Mouse (Mus musculus): ENCODE data around the gene Snrnp35. TPM values are rescaled to one million over a fixed set of nuclear protein-coding genes. Genes with fewer than 3 reads are reported as not detected.

The Snrnp35 gene
- 10.5 and 10.8 TPM in 2 replicates for polyA plus RNA-seq (2015; fragmentation: Nextera tagmentation; extraction: Ambion mirVana)

GRCm38 (mm10) chr5:124482966-124483654, at the start of gene Snrnp35:
TSS of gene Snrnp35 (plus strand) at chr5:124483134.
- H3K4me2 ChIP-seq: peak within 1 kb of the TSS; percentile 79
- whole genome bisulfite sequencing (ENCODE audit: insufficient replicate concordance): under 1% methylated on average over 48 of the region's 48 CpGs
- peak; percentile 81 for ATAC-seq (ENCODE audit: insufficient read depth)
- peak within 1 kb of the TSS; percentile 83 for H3K9ac ChIP-seq
- H3K27ac ChIP-seq (replicated peaks): peak within 1 kb of the TSS; percentile 97
- peaks cover 46% of the 10 kb centered on the region for H3K4me1 ChIP-seq (replicated peaks)
- H3K4me3 ChIP-seq (replicated peaks): peak within 1 kb of the TSS; percentile 79
- H3K9me3 ChIP-seq (replicated peaks): no peaks in the 10 kb centered on the region
- H3K36me3 ChIP-seq (replicated peaks): no peaks in the 10 kb centered on the region
- H3K27me3 ChIP-seq: no peaks in the 10 kb centered on the region

- peak overlapping the region; percentile 69 for H3K27ac ChIP-seq (replicated peaks)
- 74% methylated on average over 5 of the region's 5 CpGs for WGBS (ENCODE audit: insufficient replicate concordance)
Measured at GRCm38 (mm10) chr5:124438229-124438628, 44.7 kb upstream of the Snrnp35 start.

GRCm38 (mm10) chr5:124438746-124439145, 44.2 kb upstream of the Snrnp35 start:
- ATAC-seq (ENCODE audit: insufficient read depth): no peak
- Histone ChIP-seq H3K9ac (peak overlapping the region; percentile 26), H3K27ac (replicated peaks) (peak overlapping the region; percentile 69), H3K4me1 (replicated peaks) (peaks cover 36% of the 10 kb centered on the region), H3K36me3 (replicated peaks) (peaks cover 12% of the 10 kb centered on the region), H3K9me3 (replicated peaks) (no peaks in the 10 kb centered on the region), H3K4me2 (peak overlapping the region; percentile 73), H3K27me3 (no peaks in the 10 kb centered on the region), H3K4me3 (replicated peaks) (peak overlapping the region; percentile 77)
- WGBS (ENCODE audit: insufficient replicate concordance): 49% methylated on average over 5 of the region's 5 CpGs

More at GRCm38 (mm10) chr5:124438229-124438628, 44.7 kb upstream of the Snrnp35 start:
- Histone ChIP-seq H3K27me3 (no peaks in the 10 kb centered on the region), H3K4me1 (replicated peaks) (peaks cover 32% of the 10 kb centered on the region), H3K36me3 (replicated peaks) (peaks cover 10% of the 10 kb centered on the region), H3K9ac (peak overlapping the region; percentile 26; the same call in 1 of the 2 replicates), H3K4me3 (replicated peaks) (peak overlapping the region; percentile 77; the same call in 1 of the 2 replicates), H3K9me3 (replicated peaks) (no peaks in the 10 kb centered on the region), H3K4me2 (peak overlapping the region; percentile 73)
- ATAC-seq (ENCODE audit: insufficient read depth): no peak

GRCm38 (mm10) chr5:124439447-124440093, 43.4 kb upstream of the Snrnp35 start, which contains the start of gene Kmt5a:
TSS of gene Kmt5a (plus strand) at chr5:124439930.
- Histone ChIP-seq H3K4me1 (replicated peaks) (peaks cover 44% of the 10 kb centered on the region), H3K27me3 (no peaks in the 10 kb centered on the region), H3K36me3 (replicated peaks) (peaks cover 12% of the 10 kb centered on the region), H3K4me3 (replicated peaks) (peak within 1 kb of the TSS; percentile 77), H3K27ac (replicated peaks) (peak within 1 kb of the TSS; percentile 90), H3K9me3 (replicated peaks) (no peaks in the 10 kb centered on the region), H3K9ac (peak within 1 kb of the TSS; percentile 88), H3K4me2 (peak within 1 kb of the TSS; percentile 73)
- under 1% methylated on average over 34 of the region's 34 CpGs for WGBS (ENCODE audit: insufficient replicate concordance)
- peak; percentile 96 for ATAC-seq (ENCODE audit: insufficient read depth)

GRCm38 (mm10) chr5:124440094-124440701, 42.7 kb upstream of the Snrnp35 start:
- ATAC-seq (ENCODE audit: insufficient read depth): peak; percentile 22
- H3K4me1 ChIP-seq (replicated peaks): peaks cover 50% of the 10 kb centered on the region

GRCm38 (mm10) chr5:124442628-124443027, 40.3 kb upstream of the Snrnp35 start:
- peak overlapping the region; percentile 78 for H3K27ac ChIP-seq (replicated peaks)
- H3K4me1 ChIP-seq (replicated peaks): peaks cover 69% of the 10 kb centered on the region
- 30% methylated on average over 2 of the region's 2 CpGs for WGBS (ENCODE audit: insufficient replicate concordance)
- H3K4me2 ChIP-seq: peak overlapping the region; percentile 73
- H3K9me3 ChIP-seq (replicated peaks): no peaks in the 10 kb centered on the region
- H3K4me3 ChIP-seq (replicated peaks): peak overlapping the region; percentile 37
- no peaks in the 10 kb centered on the region for H3K27me3 ChIP-seq
- ATAC-seq (ENCODE audit: insufficient read depth): no peak
- 0 out of 2 replicates have a peak overlapping the region, but pooled peaks have one; percentile 30 for H3K9ac ChIP-seq
- H3K36me3 ChIP-seq (replicated peaks): peaks cover 22% of the 10 kb centered on the region

More at GRCm38 (mm10) chr5:124440094-124440701, 42.7 kb upstream of the Snrnp35 start:
- Histone ChIP-seq H3K4me3 (replicated peaks) (peak overlapping the region; percentile 77), H3K9me3 (replicated peaks) (no peaks in the 10 kb centered on the region), H3K36me3 (replicated peaks) (peaks cover 12% of the 10 kb centered on the region), H3K4me2 (peak overlapping the region; percentile 73), H3K9ac (peak overlapping the region; percentile 88), H3K27me3 (no peaks in the 10 kb centered on the region), H3K27ac (replicated peaks) (peak overlapping the region; percentile 90)
- under 1% methylated on average over 30 of the region's 30 CpGs for WGBS (ENCODE audit: insufficient replicate concordance)

GRCm38 (mm10) chr5:124444208-124444607, 38.7 kb upstream of the Snrnp35 start:
- peak overlapping the region; percentile 99 for H3K4me2 ChIP-seq
- H3K27ac ChIP-seq (replicated peaks): peak overlapping the region; percentile 93
- H3K36me3 ChIP-seq (replicated peaks): peaks cover 37% of the 10 kb centered on the region
- peaks cover 74% of the 10 kb centered on the region for H3K4me1 ChIP-seq (replicated peaks)
- no peak for ATAC-seq (ENCODE audit: insufficient read depth)
- no peaks in the 10 kb centered on the region for H3K27me3 ChIP-seq
- 62% methylated on average over 3 of the region's 3 CpGs for WGBS (ENCODE audit: insufficient replicate concordance)
- H3K9me3 ChIP-seq (replicated peaks): no peaks in the 10 kb centered on the region
- peak overlapping the region; percentile 89 for H3K4me3 ChIP-seq (replicated peaks)
- peak overlapping the region; percentile 93 for H3K9ac ChIP-seq

GRCm38 (mm10) chr5:124444661-124445561, 38.0 kb upstream of the Snrnp35 start:
- Histone ChIP-seq H3K4me1 (replicated peaks) (peaks cover 81% of the 10 kb centered on the region), H3K27ac (replicated peaks) (peak overlapping the region; percentile 93), H3K4me2 (peak overlapping the region; percentile 99), H3K9ac (peak overlapping the region; percentile 93), H3K36me3 (replicated peaks) (peaks cover 44% of the 10 kb centered on the region), H3K27me3 (no peaks in the 10 kb centered on the region), H3K4me3 (replicated peaks) (peak overlapping the region; percentile 89), H3K9me3 (replicated peaks) (no peaks in the 10 kb centered on the region)
- 2% methylated on average over 66 of the region's 66 CpGs for WGBS (ENCODE audit: insufficient replicate concordance)
- peak; percentile 84 for ATAC-seq (ENCODE audit: insufficient read depth)

GRCm38 (mm10) chr5:124445621-124446293, 37.2 kb upstream of the Snrnp35 start:
- no peaks in the 10 kb centered on the region for H3K27me3 ChIP-seq
- H3K9me3 ChIP-seq (replicated peaks): no peaks in the 10 kb centered on the region
- WGBS (ENCODE audit: insufficient replicate concordance): under 1% methylated on average over 63 of the region's 77 CpGs
- peak overlapping the region; percentile 93 for H3K9ac ChIP-seq
- H3K27ac ChIP-seq (replicated peaks): peak overlapping the region; percentile 93
- peaks cover 89% of the 10 kb centered on the region for H3K4me1 ChIP-seq (replicated peaks)
- H3K4me2 ChIP-seq: peak overlapping the region; percentile 99
- peaks cover 53% of the 10 kb centered on the region for H3K36me3 ChIP-seq (replicated peaks)
- peak overlapping the region; percentile 89 for H3K4me3 ChIP-seq (replicated peaks)
- ATAC-seq (ENCODE audit: insufficient read depth): peak; percentile 73
